Mouse (Mus musculus) mature B cell (primary cell): ENCODE measurements around the gene Fahd1.

Source experiments
- in situ Hi-C: fragments of 300-500 bp; cut with MboI; formaldehyde crosslinking; loops from 2 replicates; pipeline ENCODE4 v1.14.3; 2019

The Fahd1 gene

DNA sequence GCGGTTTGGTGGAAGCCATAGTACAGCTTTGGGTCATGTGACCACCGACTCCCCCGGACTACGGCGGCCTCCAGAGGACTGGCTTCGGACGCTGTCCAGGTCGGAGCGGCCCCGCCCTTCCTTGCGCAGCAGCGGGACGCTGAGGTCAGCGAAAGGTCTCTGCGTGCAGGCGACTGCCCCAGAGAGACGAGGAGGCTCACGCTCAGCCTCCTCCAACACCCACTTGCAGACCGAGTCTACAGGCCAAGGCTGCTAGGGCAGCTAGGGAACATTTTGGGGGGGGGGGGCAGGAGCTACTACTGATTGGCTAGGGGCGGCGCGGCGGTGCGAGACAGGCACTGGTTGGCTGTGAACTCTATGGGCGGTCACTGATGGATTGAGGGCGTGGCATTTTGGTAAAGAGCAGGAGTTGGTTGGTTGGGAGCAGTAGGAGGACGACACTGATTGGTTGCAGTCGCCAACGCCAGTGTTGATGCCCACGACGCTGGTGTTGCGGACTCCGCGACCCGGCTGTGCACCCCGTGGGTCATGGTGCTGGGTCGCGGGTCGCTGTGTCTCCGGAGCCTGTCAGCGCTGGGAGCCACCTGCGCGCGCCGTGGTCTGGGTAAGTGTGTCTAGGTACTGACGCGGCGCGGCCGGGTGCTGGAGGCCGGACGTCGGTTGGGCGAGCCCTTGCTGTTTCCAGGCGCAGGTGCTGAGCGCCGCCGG lies at the start of gene Fahd1:
Gene Fahd1 (minus strand): TSS at position 300 of the 708 bp plus-strand sequence.
- in situ Hi-C loops: no loop called here

- in situ Hi-C loops: no loop called here
Observed at GRCm38 (mm10) chr17:24899153-24899552, 49.0 kb upstream of the Fahd1 start.

DNA sequence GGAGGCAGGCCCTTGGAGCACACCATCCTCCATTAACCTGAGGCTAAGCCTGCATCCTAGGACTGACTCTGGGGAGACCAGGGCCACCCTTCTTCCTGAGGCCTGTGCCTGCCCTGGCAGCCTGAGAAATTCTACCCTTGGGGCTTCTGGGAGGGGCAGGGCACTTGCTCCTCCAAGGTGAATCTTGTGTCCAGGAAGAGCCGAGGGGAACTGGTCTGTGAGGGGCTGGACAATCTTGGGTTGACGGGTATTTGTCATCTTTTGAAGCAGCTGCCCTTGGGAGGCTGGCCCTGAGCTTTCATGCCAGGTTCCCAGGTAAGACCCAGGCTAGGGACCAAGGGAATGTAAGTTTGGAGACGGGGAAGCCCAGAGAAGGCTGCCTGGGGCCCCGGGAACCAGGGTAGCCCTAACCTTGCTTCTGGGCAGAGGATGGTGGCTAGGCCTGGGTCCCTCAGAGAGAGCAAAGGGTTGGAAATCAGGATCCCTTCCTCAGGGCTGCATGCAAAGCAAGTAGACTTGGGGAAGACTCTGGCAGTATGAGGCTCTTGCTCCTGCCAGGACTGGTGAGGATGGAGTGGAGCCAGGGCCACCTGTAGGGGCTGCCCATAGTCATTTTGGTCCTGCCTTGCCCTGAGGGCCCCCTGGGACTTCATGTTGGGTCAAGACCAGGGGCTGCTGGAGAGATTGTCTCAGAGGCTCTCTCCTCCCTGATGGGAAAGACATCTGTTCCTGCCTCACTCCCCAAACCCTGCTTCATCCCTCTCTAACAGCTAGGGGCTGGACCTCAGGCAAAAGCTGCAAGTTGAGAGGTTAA lies 48.1 kb upstream of the Fahd1 start:
- in situ Hi-C loops: no loop called here

- in situ Hi-C loops: no loop called here
Observed at GRCm38 (mm10) chr17:24897600-24897999, 47.4 kb upstream of the Fahd1 start.

GRCm38 (mm10) chr17:24896993-24897269 lies 46.8 kb upstream of the Fahd1 start:
- in situ Hi-C loops: no loop called here

DNA sequence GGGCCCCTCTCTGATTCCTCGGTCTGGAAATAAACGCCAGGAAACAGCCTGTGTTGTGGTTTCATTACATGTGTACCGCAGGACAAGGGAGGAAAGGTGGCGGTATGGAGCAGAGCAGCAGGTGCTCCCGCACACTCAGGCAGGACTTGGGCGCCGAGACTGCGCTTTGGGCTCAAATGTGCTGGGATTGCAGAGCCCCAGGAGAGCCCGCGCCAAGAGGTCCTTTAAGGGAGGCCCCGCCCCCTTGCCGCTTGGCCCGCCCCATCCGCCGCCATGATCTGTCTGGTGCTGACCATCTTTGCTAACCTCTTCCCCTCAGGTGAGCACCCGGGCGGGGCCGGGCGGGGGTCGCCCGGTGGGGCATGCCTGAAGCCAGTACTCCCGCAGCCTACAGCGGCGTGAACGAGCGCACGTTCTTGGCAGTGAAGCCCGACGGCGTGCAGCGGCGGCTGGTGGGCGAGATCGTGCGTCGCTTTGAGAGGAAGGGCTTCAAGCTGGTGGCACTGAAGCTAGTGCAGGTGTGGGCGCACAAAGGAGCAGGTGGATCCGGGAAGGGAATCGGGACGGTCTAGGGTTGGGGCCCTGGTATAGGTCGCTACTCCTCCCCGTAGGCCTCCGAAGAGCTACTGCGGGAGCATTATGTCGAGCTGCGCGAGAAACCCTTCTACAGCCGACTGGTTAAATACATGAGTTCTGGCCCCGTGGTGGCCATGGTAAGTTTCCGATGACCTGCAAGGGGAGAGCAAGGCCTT lies 46.3 kb upstream of the Fahd1 start, which contains the start of gene Nme3:
Gene Nme3 (plus strand): TSS at position 260 of the 752 bp plus-strand sequence.
- in situ Hi-C loops: no loop called here

DNA sequence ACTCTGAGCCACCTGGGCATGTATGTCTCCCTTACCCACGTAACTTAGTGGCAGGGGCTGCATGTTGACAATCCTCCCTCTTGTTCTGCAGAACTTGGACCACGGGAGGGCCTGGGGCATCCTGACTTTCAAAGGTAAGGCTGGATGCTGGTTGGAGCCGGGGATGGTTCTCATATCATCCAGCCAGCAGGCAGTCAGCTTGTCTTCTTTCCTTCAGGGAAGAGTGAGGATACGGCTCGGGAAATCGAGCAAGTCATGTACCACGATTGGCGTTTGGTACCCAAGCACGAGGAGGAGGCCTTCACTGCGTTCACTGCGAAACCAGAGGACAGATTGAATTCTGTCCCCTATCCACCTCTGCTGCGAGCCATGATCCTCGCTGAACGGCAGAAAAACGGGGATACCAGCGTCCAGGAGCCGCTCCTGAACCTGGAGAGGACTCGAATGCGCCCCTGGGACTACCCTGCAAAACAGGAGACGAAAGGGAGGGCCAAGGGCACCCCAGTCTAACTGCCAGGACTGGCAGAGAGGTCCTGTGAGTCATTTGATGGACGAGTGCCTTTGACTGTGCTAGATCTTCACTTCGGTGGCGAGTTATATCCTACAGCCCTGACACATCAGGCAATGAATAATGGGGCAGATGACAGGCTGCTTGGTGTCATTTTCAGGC lies 45.5 kb upstream of the Fahd1 start:
- in situ Hi-C loops: no loop called here

DNA sequence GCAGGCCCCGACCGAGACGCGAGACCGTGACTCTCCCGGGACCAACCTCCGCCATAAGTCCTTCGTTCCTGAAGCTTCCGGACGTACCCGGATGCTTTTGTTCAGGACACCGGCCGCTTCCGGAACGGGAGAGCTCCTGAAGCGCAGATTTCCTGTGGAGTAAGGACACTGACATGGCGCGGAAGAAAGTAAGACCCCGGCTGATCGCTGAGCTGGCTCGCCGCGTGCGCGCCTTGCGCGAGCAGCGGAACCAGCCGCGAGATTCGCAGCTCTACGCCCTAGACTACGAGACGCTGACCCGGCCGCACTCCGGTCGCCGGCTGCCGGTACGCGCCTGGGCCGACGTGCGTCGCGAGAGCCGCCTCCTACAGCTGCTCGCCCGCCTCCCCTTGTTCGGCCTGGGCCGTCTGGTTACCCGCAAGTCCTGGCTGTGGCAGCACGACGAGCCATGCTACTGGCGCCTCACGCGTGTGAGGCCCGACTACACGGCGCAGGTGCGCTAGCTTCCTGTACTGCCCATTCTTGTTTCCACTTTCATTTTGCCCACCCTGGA lies 44.9 kb upstream of the Fahd1 start, which contains the start of the genes Eme2 and Mrps34:
Gene Eme2 (minus strand): TSS at position 93 of the 553 bp plus-strand sequence.
Gene Mrps34 (plus strand): TSS at position 122 of the 553 bp plus-strand sequence.
- in situ Hi-C loops: no loop called here

- in situ Hi-C loops: no loop called here
Observed at GRCm38 (mm10) chr17:24894061-24894994, 44.2 kb upstream of the Fahd1 start.

- in situ Hi-C loops: no loop called here
Observed at GRCm38 (mm10) chr17:24893276-24893675, 43.1 kb upstream of the Fahd1 start.

GRCm38 (mm10) chr17:24892785-24893184 lies 42.6 kb upstream of the Fahd1 start:
- in situ Hi-C loops: no loop called here

- in situ Hi-C loops: no loop called here
Observed at GRCm38 (mm10) chr17:24891321-24891720, 41.2 kb upstream of the Fahd1 start.

DNA sequence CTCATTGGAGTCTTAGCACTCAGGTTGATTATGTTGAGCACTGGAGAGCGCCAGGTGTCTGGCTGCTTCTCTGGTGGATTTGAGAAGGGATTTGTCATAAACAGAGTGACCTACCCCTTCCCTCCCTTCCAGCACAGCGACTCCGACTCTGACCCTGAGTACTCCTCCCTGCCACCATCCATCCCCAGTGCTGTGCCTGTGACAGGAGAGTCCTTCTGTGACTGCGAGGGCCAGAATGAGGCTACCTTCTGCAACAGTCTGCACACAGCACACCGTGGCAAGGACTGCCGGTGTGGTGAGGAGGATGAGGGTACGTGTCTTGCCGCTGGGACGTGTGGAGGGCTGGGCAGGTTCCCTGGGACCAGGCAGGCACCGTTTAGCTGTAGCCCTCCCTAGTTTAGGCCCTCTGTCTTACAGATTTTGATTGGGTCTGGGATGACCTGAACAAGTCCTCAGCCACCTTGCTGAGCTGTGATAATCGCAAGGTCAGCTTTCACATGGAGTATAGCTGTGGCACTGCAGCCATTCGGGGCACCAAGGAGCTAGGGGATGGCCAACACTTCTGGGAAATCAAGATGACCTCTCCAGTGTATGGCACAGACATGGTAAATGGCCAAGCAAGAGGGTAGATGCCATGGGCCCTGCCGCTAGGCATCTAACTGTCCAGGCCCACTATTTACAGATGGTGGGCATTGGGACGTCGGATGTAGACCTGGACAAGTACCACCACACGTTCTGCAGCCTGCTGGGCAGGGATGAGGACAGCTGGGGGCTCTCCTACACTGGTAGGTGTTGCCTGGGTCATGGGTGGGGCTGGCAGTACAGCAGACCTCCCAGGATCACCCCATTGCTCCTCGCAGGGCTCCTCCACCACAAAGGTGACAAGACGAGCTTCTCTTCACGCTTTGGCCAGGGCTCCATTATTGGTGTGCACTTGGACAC lies 40.3 kb upstream of the Fahd1 start:
- in situ Hi-C loops: no loop called here

DNA sequence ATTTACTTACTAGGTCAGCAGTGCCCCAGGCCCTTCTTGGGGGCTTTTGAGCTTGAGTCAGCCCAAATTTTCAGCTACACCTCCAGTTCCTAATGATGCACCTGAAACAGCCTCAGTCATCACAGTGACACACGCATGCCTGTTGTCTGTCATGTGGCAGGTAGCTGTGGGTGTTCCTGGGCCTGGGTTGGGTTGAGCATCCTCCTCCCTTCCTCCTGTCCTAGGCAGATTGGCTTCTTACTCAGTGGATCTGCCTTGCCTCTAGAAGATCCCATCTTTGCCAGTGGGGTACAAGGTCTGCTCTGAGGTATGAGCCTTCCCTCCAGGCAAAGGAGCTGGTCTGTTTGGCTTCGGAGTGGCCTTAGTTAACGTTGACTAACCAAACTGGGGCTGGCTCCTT lies 38.7 kb upstream of the Fahd1 start:
- in situ Hi-C loops: no loop called here

DNA sequence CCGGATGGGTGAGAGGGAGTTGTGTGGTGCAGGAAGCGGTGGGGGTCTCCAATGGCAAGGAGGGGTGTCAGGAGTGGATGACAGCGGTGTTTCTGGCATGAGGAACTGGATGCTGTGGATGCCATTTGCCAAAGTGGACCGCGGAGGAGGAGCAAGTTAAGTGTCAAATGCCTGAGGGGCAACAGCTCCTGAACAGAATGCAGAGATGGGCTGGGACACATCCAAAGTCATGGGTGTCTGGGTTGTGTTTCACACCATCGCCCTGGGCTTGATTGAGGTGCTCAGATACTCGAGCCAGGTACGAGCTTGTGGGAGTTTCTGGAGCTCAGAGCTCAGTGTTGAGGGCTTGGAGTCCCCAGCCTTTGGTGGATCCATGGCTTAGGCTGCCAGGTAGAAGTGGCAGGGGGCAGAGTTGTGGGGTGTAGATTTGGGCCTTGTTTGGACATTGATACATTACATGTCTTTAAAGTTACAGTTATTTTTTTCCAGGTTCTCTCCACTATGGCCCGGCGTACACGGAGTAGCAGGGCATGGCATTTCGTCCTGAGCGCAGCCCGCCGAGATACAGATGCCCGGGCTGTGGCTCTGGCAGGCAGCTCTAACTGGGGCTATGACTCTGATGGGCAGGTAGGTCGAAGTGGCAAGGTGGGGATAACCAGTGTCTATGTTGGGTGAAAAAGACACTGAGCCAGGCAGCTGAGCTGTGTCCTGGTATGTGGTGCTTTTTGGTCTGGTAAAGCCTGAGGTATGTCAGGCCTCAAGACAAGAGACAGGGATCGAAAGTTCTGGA lies 37.3 kb upstream of the Fahd1 start:
- in situ Hi-C loops: no loop called here

GRCm38 (mm10) chr17:24886932-24887271 lies 36.7 kb upstream of the Fahd1 start:
- in situ Hi-C loops: no loop called here

- in situ Hi-C loops: no loop called here
Observed at GRCm38 (mm10) chr17:24886134-24886931, 36.2 kb upstream of the Fahd1 start, which contains the start of the genes Nubp2 and Spsb3. Gene Nubp2 (minus strand): TSS chr17:24886349. Gene Spsb3 (plus strand): TSS chr17:24886643.
